Mouse (Mus musculus) cerebellum, postnatal 14 days (tissue): ENCODE measurements at regions not wholly inside any gene's neighbourhood (a gene's known extent, or its start where the extent isn't known, plus 50 kb on each side); places are given as distances from the start of the nearest gene placed in this dataset.
"Not testable (repeated sequence)": the region's sequence is repeated elsewhere in the genome, so short reads cannot be mapped to it uniquely, and the experiment has no call there.

Experiments
- DNase-seq, 2 experiments: peaks; one replicate each; pipeline ENCODE4 v3.0.0; 2021; ENCODE audit warnings: mixed read lengths in 2 of 2

DNA sequence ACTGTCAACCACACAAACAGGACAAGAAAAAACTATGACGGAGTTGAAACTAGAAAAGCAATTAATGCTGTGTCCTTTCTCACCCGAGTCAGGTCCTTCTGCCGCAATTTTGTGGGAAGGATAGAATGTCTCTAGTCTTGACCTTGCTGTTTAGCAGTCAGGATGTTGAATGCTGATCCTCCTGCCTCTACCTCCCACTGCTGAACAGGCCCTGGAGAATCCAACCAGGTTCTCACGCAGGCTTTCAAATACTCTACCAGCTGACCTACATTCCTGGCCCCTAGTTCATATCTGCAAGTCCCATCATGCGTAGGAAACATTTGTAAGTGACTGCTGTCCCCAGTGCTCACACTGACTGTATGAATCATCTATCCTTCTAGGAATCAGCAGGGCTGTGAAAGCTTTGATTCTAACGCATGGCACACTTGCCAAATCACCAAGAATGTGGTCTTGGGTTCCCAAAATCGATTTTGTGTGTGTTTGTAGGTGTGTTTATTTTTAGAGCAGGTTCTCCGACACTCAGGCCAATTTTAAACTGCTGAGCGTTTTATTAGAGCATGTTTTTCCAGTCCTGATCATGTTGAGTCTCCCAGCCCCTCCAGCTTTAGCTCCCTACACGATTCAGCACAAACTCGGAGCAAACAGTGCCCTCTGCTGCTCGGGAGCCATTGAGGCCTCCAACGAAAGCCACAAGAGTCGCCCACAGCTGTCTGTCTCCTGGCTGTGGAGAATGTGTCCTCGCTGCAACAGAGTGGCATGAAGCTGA lies 545.4 kb downstream of the Zfp704 start:
- peak; percentile 64 to 75 for DNase-seq

DNA sequence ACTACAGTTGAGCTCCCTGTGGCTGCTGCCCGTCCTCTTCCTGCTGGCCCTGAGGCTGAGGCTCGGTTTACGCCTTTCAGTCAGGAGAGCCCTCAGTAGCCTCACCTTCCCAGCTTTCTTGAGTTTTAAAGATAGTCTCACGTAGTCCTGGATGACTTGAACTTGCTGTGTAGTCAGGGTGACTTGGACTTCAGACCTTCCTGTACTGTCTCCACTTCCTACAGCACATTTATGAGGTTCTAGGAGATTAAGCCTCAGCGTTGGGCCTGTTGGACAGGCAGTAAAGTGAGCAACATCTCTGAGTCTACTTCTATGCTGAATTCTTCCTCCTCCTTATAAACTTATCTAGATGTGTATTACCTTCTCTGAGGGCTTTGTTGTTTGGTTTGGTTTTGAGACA lies 546.2 kb downstream of the Zfp704 start:
- DNase-seq, result no peak

- no peak for DNase-seq
Observed at GRCm38 (mm10) chr3:9061396-9061795, 548.5 kb downstream of the Zfp704 start.

- not testable (repeated sequence) for DNase-seq
Observed at GRCm38 (mm10) chr3:9057703-9058102, 552.2 kb downstream of the Zfp704 start.

DNA sequence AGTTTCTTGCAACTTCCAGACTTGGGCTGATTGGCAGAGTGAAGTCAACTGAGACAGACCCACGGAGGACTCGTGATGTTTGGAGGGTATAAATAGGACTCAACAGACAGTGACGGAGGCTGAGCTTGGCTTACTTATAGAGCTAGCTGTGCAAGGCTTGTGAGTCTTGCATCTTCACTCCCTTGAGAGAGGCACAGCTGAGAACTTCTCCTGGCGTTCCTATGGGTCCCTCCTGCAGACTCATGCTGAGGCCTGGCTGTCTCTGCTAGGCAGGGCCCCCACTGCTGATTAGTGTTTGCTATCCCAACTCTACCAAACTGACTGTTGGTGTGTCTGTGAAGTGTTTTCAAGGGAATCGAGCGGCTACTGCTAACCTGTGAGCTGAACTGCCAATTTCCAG lies 553.0 kb downstream of the Zfp704 start:
- no peak for DNase-seq

- DNase-seq, result no peak
Observed at GRCm38 (mm10) chr3:9055780-9056179, 554.1 kb downstream of the Zfp704 start.
